Mouse (Mus musculus) small intestine, adult 2 months (tissue): ENCODE measurements around the gene Meox2. TPM values are rescaled to one million over a fixed set of nuclear protein-coding genes. Genes with fewer than 3 reads are reported as not detected.
"Not testable (repeated sequence)": the region's sequence is repeated elsewhere in the genome, so short reads cannot be mapped to it uniquely, and the experiment has no call there.

ENCODE experiments used
- H3K27ac ChIP-seq: fragments of 200-500 bp; 2 replicates; pipeline ENCODE4 v1.5.1; 2012; ENCODE audit warnings: low read depth, low read length, control low read depth, inconsistent platforms; ENCODE audit not compliant: insufficient read depth
- H3K27me3 ChIP-seq: fragments of 200-500 bp; 2 replicates; pipeline ENCODE4 v1.6.1; 2012; ENCODE audit warnings: mild to moderate bottlenecking, moderate library complexity, low read length, inconsistent platforms; ENCODE audit not compliant: control insufficient read depth, insufficient read depth
- H3K36me3 ChIP-seq: fragments of 200-500 bp; 2 replicates; pipeline ENCODE4 v1.6.1; 2012; ENCODE audit warnings: mild to moderate bottlenecking, low read length, control low read depth, inconsistent platforms; ENCODE audit not compliant: control insufficient read depth, insufficient read depth
- H3K4me1 ChIP-seq: fragments of 200-500 bp; 2 replicates; pipeline ENCODE4 v1.6.1; 2012; ENCODE audit warnings: low read length, inconsistent platforms, mixed read lengths; ENCODE audit not compliant: control insufficient read depth, insufficient read depth, insufficient read length
- H3K4me3 ChIP-seq: fragments of 200-500 bp; 2 replicates; pipeline ENCODE4 v1.5.1; 2012; ENCODE audit warnings: low read depth, mild to moderate bottlenecking, control low read depth, inconsistent platforms, low read length, moderate library complexity
- CTCF ChIP-seq: fragments of 200-500 bp; IDR thresholded peaks from 2 replicates; pipeline ENCODE4 v1.5.1; 2012; ENCODE audit warnings: low read depth, mild to moderate bottlenecking, control low read depth, inconsistent platforms, low read length, moderate library complexity, mixed read lengths; ENCODE audit not compliant: insufficient replicate concordance, insufficient read length; ENCODE audit errors: extremely low read depth
- POLR2A ChIP-seq: fragments of 200-500 bp; IDR thresholded peaks from 2 replicates; pipeline ENCODE4 v1.6.1; 2012; ENCODE audit warnings: low read depth, mild to moderate bottlenecking, control low read depth, inconsistent platforms, low read length, moderate library complexity
- whole genome bisulfite sequencing: fragments of 180-500 bp; shearing (Covaris S2); methylation state at CpG from one replicate; pipeline ENCODE4 v1.1.7; 2018; 5-methylcytosine and 5-hydroxymethylcytosine counted together
- polyA plus RNA-seq: library from polyadenylated mRNA; depleted of rRNA; stranded (reverse); fragments of >200 nt; gene quantifications from 2 replicates; pipeline ENCODE4 v1.2.3, GENCODE M21; 2012; rRNA removed

Meox2 gene
- 0.19 and 0.22 TPM in 2 replicates for polyA plus RNA-seq

GRCm38 (mm10) chr12:37108390-37108738 lies at the start of gene Meox2:
Meox2 (plus strand) TSS chr12:37108540.
- peaks cover 13% of the 10 kb centered on the region for H3K27me3 ChIP-seq
- H3K27ac ChIP-seq, result no peak within 1 kb of the TSS
- H3K4me1 ChIP-seq, result peaks cover 2% of the 10 kb centered on the region; the same call in 1 of the 2 replicates
- 1% methylated on average over 12 of the region's 12 CpGs for WGBS
- no peaks in the 10 kb centered on the region for H3K36me3 ChIP-seq
- peak within 1 kb of the TSS; percentile 41 for H3K4me3 ChIP-seq
- TF ChIP-seq CTCF (no peak), POLR2A (no peak)

- WGBS, result 25% methylated on average over 3 of the region's 3 CpGs
Measured at GRCm38 (mm10) chr12:37072636-37073035, 35.7 kb upstream of the Meox2 start.

GRCm38 (mm10) chr12:37077308-37077707 lies 31.0 kb upstream of the Meox2 start:
- Histone ChIP-seq H3K27ac (no peak overlapping the region), H3K4me1 (no peaks in the 10 kb centered on the region), H3K36me3 (no peaks in the 10 kb centered on the region), H3K27me3 (no peaks in the 10 kb centered on the region), H3K4me3 (no peak overlapping the region)
- WGBS, result 52% methylated on average over 1 of the region's 1 CpGs
- TF ChIP-seq CTCF (no peak), POLR2A (no peak)

More at GRCm38 (mm10) chr12:37072636-37073035, 35.7 kb upstream of the Meox2 start:
- H3K4me3 ChIP-seq, result no peak overlapping the region
- H3K27ac ChIP-seq, result no peak overlapping the region
- H3K36me3 ChIP-seq, result no peaks in the 10 kb centered on the region
- no peak for TF ChIP-seq CTCF
- no peaks in the 10 kb centered on the region for H3K27me3 ChIP-seq
- no peaks in the 10 kb centered on the region for H3K4me1 ChIP-seq

GRCm38 (mm10) chr12:37080005-37080404 lies 28.3 kb upstream of the Meox2 start:
- not testable (repeated sequence) for H3K27ac ChIP-seq, H3K4me1 ChIP-seq, H3K27me3 ChIP-seq, H3K4me3 ChIP-seq, H3K36me3 ChIP-seq
- 42% methylated on average over 5 of the region's 5 CpGs for WGBS

GRCm38 (mm10) chr12:37106541-37106940 lies 1.8 kb upstream of the Meox2 start:
- H3K36me3 ChIP-seq, result no peaks in the 10 kb centered on the region
- WGBS, result 61% methylated on average over 8 of the region's 8 CpGs
- no peak overlapping the region for H3K27ac ChIP-seq
- TF ChIP-seq CTCF (no peak), POLR2A (no peak)
- H3K4me1 ChIP-seq, result peaks cover 2% of the 10 kb centered on the region; the same call in 1 of the 2 replicates
- no peak overlapping the region for H3K4me3 ChIP-seq
- H3K27me3 ChIP-seq, result peaks cover 13% of the 10 kb centered on the region

- Histone ChIP-seq H3K4me1 (peaks cover 2% of the 10 kb centered on the region; the same call in 1 of the 2 replicates), H3K27me3 (peaks cover 13% of the 10 kb centered on the region), H3K27ac (no peak overlapping the region), H3K36me3 (no peaks in the 10 kb centered on the region), H3K4me3 (no peak overlapping the region)
- no peak for TF ChIP-seq CTCF
- TF ChIP-seq POLR2A, result no peak
- 52% methylated on average over 2 of the region's 2 CpGs for WGBS
Measured at GRCm38 (mm10) chr12:37107150-37107549, 1.2 kb upstream of the Meox2 start.

- H3K36me3 ChIP-seq, result no peaks in the 10 kb centered on the region
- peaks cover 2% of the 10 kb centered on the region; the same call in 1 of the 2 replicates for H3K4me1 ChIP-seq
- WGBS, result 21% methylated on average over 20 of the region's 20 CpGs
- no peak overlapping the region for H3K27ac ChIP-seq
- peaks cover 13% of the 10 kb centered on the region for H3K27me3 ChIP-seq
- H3K4me3 ChIP-seq, result no peak overlapping the region; the same call in 1 of the 2 replicates
- no peak for TF ChIP-seq POLR2A
- TF ChIP-seq CTCF, result no peak
Measured at GRCm38 (mm10) chr12:37107713-37108389, 489 bp upstream of the Meox2 start.
